Mouse (Mus musculus) hindbrain, embryonic 15.5 days (tissue): ENCODE data around the gene Arntl. TPM values are rescaled to one million over a fixed set of nuclear protein-coding genes. Genes with fewer than 3 reads are reported as not detected.

Experiments used
- ATAC-seq: fragments of 200-750 bp; cut with Nextera tagmentation; 2 replicates; pipeline ENCODE4 v1.8.0; 2017; ENCODE audit warnings: low read depth, moderate number of reproducible peaks, moderate TSS enrichment; ENCODE audit not compliant: low FRiP score
- H3K27ac ChIP-seq: fragments of 300-500 bp; sonication (generic); replicated peaks from 2 replicates; pipeline ENCODE4 v1.5.1; 2015; ENCODE audit warnings: mild to moderate bottlenecking, inconsistent platforms
- H3K27me3 ChIP-seq: fragments of 300-500 bp; sonication (generic); 2 replicates; pipeline ENCODE4 v1.6.1; 2015; ENCODE audit warnings: control low read depth, inconsistent platforms
- H3K36me3 ChIP-seq: fragments of 300-500 bp; sonication (generic); 2 replicates; pipeline ENCODE4 v1.6.1; 2015; ENCODE audit warnings: control low read depth, inconsistent platforms
- H3K4me1 ChIP-seq: fragments of 300-500 bp; sonication (generic); replicated peaks from 2 replicates; pipeline ENCODE4 v1.6.1; 2015; ENCODE audit warnings: control low read depth, inconsistent platforms
- H3K4me2 ChIP-seq: fragments of 300-500 bp; sonication (generic); 2 replicates; pipeline ENCODE4 v1.6.1; 2015; ENCODE audit warnings: moderate library complexity, mild to moderate bottlenecking, inconsistent platforms
- H3K4me3 ChIP-seq: fragments of 300-500 bp; sonication (generic); 2 replicates; pipeline ENCODE4 v1.5.1; 2015; ENCODE audit warnings: mild to moderate bottlenecking, inconsistent platforms
- H3K9ac ChIP-seq: fragments of 300-500 bp; sonication (generic); 2 replicates; pipeline ENCODE4 v1.6.1; 2015; ENCODE audit warnings: inconsistent platforms
- H3K9me3 ChIP-seq: fragments of 300-500 bp; sonication (generic); 2 replicates; pipeline ENCODE4 v1.6.1; 2016; ENCODE audit warnings: control low read depth, inconsistent platforms
- WGBS: fragments of 180-500 bp; shearing (Covaris S2); methylation state at CpG from one replicate; pipeline ENCODE4 v1.1.7; 2015; 5-methylcytosine and 5-hydroxymethylcytosine counted together
- polyA plus RNA-seq: library from polyadenylated mRNA; unstranded; fragments of >200 nt; fragmentation: Nextera tagmentation; extraction: Ambion mirVana; gene quantifications from 2 replicates; pipeline ENCODE4 v1.2.1, GENCODE M21; 2015

Gene Arntl
- polyA plus RNA-seq, 1 experiment from 2014 or later, result 21.2 TPM

- no peak for ATAC-seq
- Histone ChIP-seq H3K4me3 (no peak overlapping the region), H3K36me3 (no peaks in the 10 kb centered on the region), H3K4me1 (peaks cover 41% of the 10 kb centered on the region), H3K9ac (no peak overlapping the region), H3K27ac (no peak overlapping the region), H3K9me3 (no peaks in the 10 kb centered on the region), H3K27me3 (peaks cover 13% of the 10 kb centered on the region; the same call in 1 of the 2 replicates), H3K4me2 (no peak overlapping the region)
- WGBS, result 48% methylated on average over 6 of the region's 6 CpGs
Measured at GRCm38 (mm10) chr7:113214245-113215169, 7.2 kb downstream of the Arntl start.

GRCm38 (mm10) chr7:113216152-113216551 lies 8.9 kb downstream of the Arntl start:
- no peak for ATAC-seq
- Histone ChIP-seq H3K4me1 (peaks cover 35% of the 10 kb centered on the region), H3K4me3 (no peak overlapping the region), H3K27ac (no peak overlapping the region), H3K4me2 (no peak overlapping the region), H3K9me3 (no peaks in the 10 kb centered on the region), H3K9ac (no peak overlapping the region), H3K36me3 (no peaks in the 10 kb centered on the region), H3K27me3 (0 out of 2 replicates have a peak, but pooled peaks cover 6% of the 10 kb centered on the region)
- WGBS, result 74% methylated on average over 8 of the region's 8 CpGs

GRCm38 (mm10) chr7:113219416-113219815 lies 12.2 kb downstream of the Arntl start:
- H3K9ac ChIP-seq, result no peak overlapping the region
- ATAC-seq, result no peak
- H3K36me3 ChIP-seq, result no peaks in the 10 kb centered on the region
- no peak overlapping the region for H3K27ac ChIP-seq
- no peak overlapping the region for H3K4me2 ChIP-seq
- no peaks in the 10 kb centered on the region for H3K27me3 ChIP-seq
- H3K4me3 ChIP-seq, result no peak overlapping the region
- 77% methylated on average over 13 of the region's 13 CpGs for WGBS
- peaks cover 29% of the 10 kb centered on the region for H3K4me1 ChIP-seq
- no peaks in the 10 kb centered on the region for H3K9me3 ChIP-seq

- H3K4me2 ChIP-seq, result no peak overlapping the region
- no peaks in the 10 kb centered on the region for H3K36me3 ChIP-seq
- no peak overlapping the region for H3K4me3 ChIP-seq
- ATAC-seq, result no peak
- WGBS, result 86% methylated on average over 3 of the region's 3 CpGs
- H3K9me3 ChIP-seq, result no peaks in the 10 kb centered on the region
- no peak overlapping the region for H3K9ac ChIP-seq
- H3K27ac ChIP-seq, result no peak overlapping the region
- peaks cover 25% of the 10 kb centered on the region for H3K4me1 ChIP-seq
- no peaks in the 10 kb centered on the region for H3K27me3 ChIP-seq
Measured at GRCm38 (mm10) chr7:113219864-113220263, 12.6 kb downstream of the Arntl start.

- WGBS, result 46% methylated on average over 6 of the region's 6 CpGs
- Histone ChIP-seq H3K9me3 (no peaks in the 10 kb centered on the region), H3K27me3 (no peaks in the 10 kb centered on the region), H3K9ac (no peak overlapping the region), H3K27ac (no peak overlapping the region), H3K4me1 (peaks cover 16% of the 10 kb centered on the region), H3K4me2 (no peak overlapping the region), H3K4me3 (no peak overlapping the region), H3K36me3 (no peaks in the 10 kb centered on the region)
- no peak; the same call in 1 of the 2 replicates for ATAC-seq
Measured at GRCm38 (mm10) chr7:113220691-113221238, 13.5 kb downstream of the Arntl start.

DNA sequence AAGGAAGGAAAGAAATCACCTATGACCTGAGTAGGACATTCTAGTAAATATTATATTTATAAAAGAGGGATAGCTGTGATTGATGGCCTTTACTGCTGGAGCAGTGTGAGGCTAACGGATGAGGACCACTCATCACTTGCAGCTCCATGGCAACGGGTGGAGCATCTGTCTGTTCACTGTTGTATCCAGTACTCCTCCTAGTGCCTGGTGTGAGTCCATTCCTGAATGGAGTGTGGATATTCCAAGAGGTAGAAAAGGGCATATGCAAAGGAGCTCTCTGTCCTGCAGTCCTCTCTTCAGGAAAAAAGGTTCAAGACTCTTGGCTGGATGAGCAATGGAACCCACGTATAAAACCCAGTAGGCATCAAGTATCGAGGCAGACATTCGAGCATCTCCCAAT lies 15.6 kb downstream of the Arntl start:
- ATAC-seq, result no peak
- Histone ChIP-seq H3K27me3 (no peaks in the 10 kb centered on the region), H3K4me3 (no peak overlapping the region), H3K9me3 (no peaks in the 10 kb centered on the region), H3K4me1 (peaks cover 10% of the 10 kb centered on the region), H3K36me3 (no peaks in the 10 kb centered on the region), H3K27ac (no peak overlapping the region), H3K4me2 (no peak overlapping the region), H3K9ac (no peak overlapping the region)
- 79% methylated on average over 5 of the region's 5 CpGs for WGBS

GRCm38 (mm10) chr7:113224620-113225019 lies 17.4 kb downstream of the Arntl start:
- Histone ChIP-seq H3K27ac (no peak overlapping the region), H3K4me1 (peaks cover 15% of the 10 kb centered on the region), H3K4me2 (no peak overlapping the region), H3K9me3 (no peaks in the 10 kb centered on the region), H3K36me3 (no peaks in the 10 kb centered on the region), H3K9ac (no peak overlapping the region), H3K27me3 (no peaks in the 10 kb centered on the region), H3K4me3 (no peak overlapping the region)
- WGBS, result 97% methylated on average over 1 of the region's 1 CpGs
- ATAC-seq, result no peak

DNA sequence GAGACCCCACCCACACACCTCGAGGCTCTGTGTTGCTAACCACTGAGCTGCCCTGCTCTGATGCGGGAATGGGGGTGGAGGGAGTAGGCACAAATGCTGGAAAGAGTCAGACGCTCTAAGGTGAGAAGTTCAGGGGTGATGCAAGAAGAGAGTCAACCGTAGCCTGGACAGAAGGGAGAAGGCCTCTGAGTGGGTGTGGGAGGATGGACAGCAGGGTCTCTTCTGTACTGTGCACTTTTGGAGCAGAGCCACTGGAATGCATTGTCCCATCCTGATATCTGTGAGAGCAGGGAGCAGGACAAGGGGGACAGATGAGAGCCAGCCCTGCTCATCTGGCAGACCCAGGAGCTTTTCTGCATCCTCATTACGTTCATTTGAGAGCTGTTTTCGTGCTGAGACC lies 21.2 kb downstream of the Arntl start:
- Histone ChIP-seq H3K9ac (no peak overlapping the region), H3K9me3 (no peaks in the 10 kb centered on the region), H3K4me2 (no peak overlapping the region), H3K27ac (no peak overlapping the region), H3K36me3 (no peaks in the 10 kb centered on the region), H3K27me3 (no peaks in the 10 kb centered on the region), H3K4me1 (peaks cover 5% of the 10 kb centered on the region; the same call in 1 of the 2 replicates), H3K4me3 (no peak overlapping the region)
- 67% methylated on average over 6 of the region's 6 CpGs for WGBS
- ATAC-seq, result no peak

GRCm38 (mm10) chr7:113236135-113236534 lies 28.9 kb downstream of the Arntl start:
- no peaks in the 10 kb centered on the region for H3K27me3 ChIP-seq
- H3K9ac ChIP-seq, result no peak overlapping the region
- H3K4me3 ChIP-seq, result no peak overlapping the region
- no peak overlapping the region for H3K27ac ChIP-seq
- no peaks in the 10 kb centered on the region for H3K9me3 ChIP-seq
- H3K36me3 ChIP-seq, result no peaks in the 10 kb centered on the region
- H3K4me2 ChIP-seq, result no peak overlapping the region
- no peak for ATAC-seq
- peaks cover 8% of the 10 kb centered on the region for H3K4me1 ChIP-seq
- 93% methylated on average over 8 of the region's 8 CpGs for WGBS

GRCm38 (mm10) chr7:113238365-113238764 lies 31.1 kb downstream of the Arntl start:
- H3K4me2 ChIP-seq, result no peak overlapping the region
- no peaks in the 10 kb centered on the region for H3K36me3 ChIP-seq
- no peak for ATAC-seq
- H3K9ac ChIP-seq, result no peak overlapping the region
- H3K4me1 ChIP-seq, result peaks cover 25% of the 10 kb centered on the region
- 82% methylated on average over 6 of the region's 6 CpGs for WGBS
- no peaks in the 10 kb centered on the region for H3K9me3 ChIP-seq
- no peak overlapping the region for H3K4me3 ChIP-seq
- H3K27ac ChIP-seq, result no peak overlapping the region
- no peaks in the 10 kb centered on the region for H3K27me3 ChIP-seq

DNA sequence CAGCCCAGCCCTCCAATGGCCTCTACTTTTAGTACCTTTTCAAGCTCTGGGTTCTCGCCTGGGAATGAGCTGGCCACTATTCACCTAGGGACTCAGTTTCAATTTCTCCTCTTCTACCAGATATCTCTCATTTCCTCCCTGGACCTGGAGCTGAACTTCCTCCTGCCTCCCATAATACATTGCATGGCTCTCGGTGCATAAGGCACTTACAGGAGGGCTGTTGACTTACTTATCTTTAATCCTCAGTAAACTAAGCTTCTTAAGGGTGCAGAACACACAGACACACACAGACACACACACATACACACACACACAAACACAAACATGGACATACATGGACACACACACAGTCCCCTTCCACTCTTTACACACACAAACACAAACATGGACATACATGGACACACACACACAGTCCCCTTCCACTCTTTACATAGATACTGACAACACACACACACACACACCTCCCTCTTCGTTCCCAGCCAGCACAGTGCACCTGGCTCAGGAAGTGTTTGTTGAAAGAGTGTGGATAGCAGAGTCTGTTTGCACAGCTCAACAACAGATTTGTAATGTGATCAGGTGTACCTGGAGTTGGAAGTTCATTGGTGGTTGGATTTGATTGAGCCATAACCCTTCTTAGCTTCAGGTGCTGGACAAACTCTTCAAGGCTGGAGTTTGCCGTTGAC lies 32.3 kb downstream of the Arntl start:
- peaks cover 25% of the 10 kb centered on the region for H3K4me1 ChIP-seq
- no peaks in the 10 kb centered on the region for H3K9me3 ChIP-seq
- H3K36me3 ChIP-seq, result no peaks in the 10 kb centered on the region
- no peaks in the 10 kb centered on the region for H3K27me3 ChIP-seq
- H3K4me3 ChIP-seq, result no peak overlapping the region
- H3K9ac ChIP-seq, result no peak overlapping the region
- H3K27ac ChIP-seq, result no peak overlapping the region
- 84% methylated on average over 4 of the region's 4 CpGs for WGBS
- no peak overlapping the region for H3K4me2 ChIP-seq
- no peak for ATAC-seq

- Histone ChIP-seq H3K4me3 (no peak overlapping the region), H3K36me3 (no peaks in the 10 kb centered on the region), H3K9ac (no peak overlapping the region), H3K9me3 (no peaks in the 10 kb centered on the region), H3K4me1 (peaks cover 34% of the 10 kb centered on the region), H3K27ac (no peak overlapping the region), H3K4me2 (no peak overlapping the region), H3K27me3 (no peaks in the 10 kb centered on the region)
- WGBS, result 71% methylated on average over 1 of the region's 1 CpGs
- ATAC-seq, result no peak
Measured at GRCm38 (mm10) chr7:113240438-113240837, 33.2 kb downstream of the Arntl start.
